Mouse (Mus musculus) C2C12 (cell line): ENCODE measurements around the gene Mettl14. TPM values are rescaled to one million over a fixed set of nuclear protein-coding genes. Genes with fewer than 3 reads are reported as not detected.

Experiments
- H3K27me3 ChIP-seq: one replicate; pipeline ENCODE4 v1.6.1; 2011; ENCODE audit not compliant: control insufficient read depth, insufficient read depth, insufficient read length
- H3K36me3 ChIP-seq: one replicate; pipeline ENCODE4 v1.6.1; 2011; ENCODE audit not compliant: control insufficient read depth, insufficient read depth
- H3K4me3 ChIP-seq: one replicate; pipeline ENCODE4 v1.5.1; 2011; ENCODE audit warnings: mild to moderate bottlenecking, control low read depth; ENCODE audit not compliant: poor library complexity, insufficient read depth, severe bottlenecking
- H3K79me2 ChIP-seq: one replicate; pipeline ENCODE4 v1.6.1; 2011; ENCODE audit not compliant: control insufficient read depth, insufficient read depth
- H3K79me3 ChIP-seq: one replicate; pipeline ENCODE4 v1.6.1; 2011; ENCODE audit warnings: low read depth, control low read depth
- H3ac ChIP-seq: one replicate; pipeline ENCODE3; 2011; ENCODE audit warnings: low read depth; ENCODE audit not compliant: control insufficient read depth, insufficient read length
- CEBPB ChIP-seq: IDR thresholded peaks from one replicate; pipeline ENCODE4 v1.6.1; 2011; ENCODE audit warnings: low read depth, mild to moderate bottlenecking, control low read depth, moderate library complexity
- CTCF ChIP-seq: IDR thresholded peaks from one replicate; pipeline ENCODE4 v1.5.1; 2011; ENCODE audit not compliant: control insufficient read depth, insufficient read depth, insufficient read length
- FOSL1 ChIP-seq: IDR thresholded peaks from one replicate; pipeline ENCODE4 v1.8.0; 2011; ENCODE audit warnings: mild to moderate bottlenecking, low read length; ENCODE audit not compliant: poor library complexity, insufficient read depth, severe bottlenecking
- MAX ChIP-seq: IDR thresholded peaks from one replicate; pipeline ENCODE4 v1.6.1; 2011; ENCODE audit warnings: mild to moderate bottlenecking, control low read depth
- MYOD1 ChIP-seq: IDR thresholded peaks from one replicate; pipeline ENCODE4 v1.6.1; 2011; ENCODE audit warnings: low read depth; ENCODE audit not compliant: control insufficient read depth, insufficient read length
- MYOG ChIP-seq: IDR thresholded peaks from one replicate; pipeline ENCODE4 v1.6.1; 2011; ENCODE audit not compliant: control insufficient read depth, insufficient read length; ENCODE audit errors: extremely low read depth
- USF1 ChIP-seq: IDR thresholded peaks from one replicate; pipeline ENCODE4 v1.6.1; 2011; ENCODE audit warnings: low read depth, mild to moderate bottlenecking, control low read depth, moderate library complexity
- polyA plus RNA-seq: library from polyadenylated mRNA; unstranded; fragments of >200 nt; fragmentation: generic; extraction: Trizol; gene quantifications from one replicate; pipeline ENCODE4 v1.2.1, GENCODE M21; 2012; ENCODE audit warnings: missing spikeins

Mettl14 gene
- polyA plus RNA-seq, 1 experiment: 5.6 TPM

DNA sequence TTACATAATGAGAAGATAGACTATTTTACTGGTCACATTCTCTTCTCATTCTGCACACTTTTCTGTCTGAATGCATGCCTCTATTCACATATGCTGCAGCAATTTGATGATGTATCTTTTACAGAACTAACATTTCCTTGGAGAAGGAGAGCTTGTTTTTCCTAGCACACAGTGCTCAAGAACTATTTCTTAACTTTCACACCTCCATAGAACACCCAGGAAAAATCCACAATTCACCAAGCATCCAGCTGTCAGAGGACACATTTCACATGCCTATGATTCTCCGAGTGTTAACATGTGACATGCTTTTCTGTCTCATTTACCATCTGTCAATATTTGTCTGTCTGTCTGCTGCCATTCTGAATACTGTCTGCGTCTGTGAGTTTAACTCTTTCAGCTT, 39.7 kb upstream of the Mettl14 start:
- Histone ChIP-seq H3K79me3 (no peaks in the 10 kb centered on the region), H3ac (no peak overlapping the region), H3K4me3 (no peak overlapping the region), H3K27me3 (no peaks in the 10 kb centered on the region), H3K79me2 (no peaks in the 10 kb centered on the region), H3K36me3 (no peaks in the 10 kb centered on the region)
- TF ChIP-seq MYOG (no peak), CTCF (no peak), MYOD1 (no peak), USF1 (no peak), CEBPB (no peak), MAX (no peak), FOSL1 (no peak)

- H3K36me3 ChIP-seq: no peaks in the 10 kb centered on the region
- H3ac ChIP-seq: no peak overlapping the region
- H3K27me3 ChIP-seq: peaks cover 5% of the 10 kb centered on the region
- no peaks in the 10 kb centered on the region for H3K79me3 ChIP-seq
- no peak for TF ChIP-seq USF1
- H3K4me3 ChIP-seq: no peak overlapping the region
- H3K79me2 ChIP-seq: no peaks in the 10 kb centered on the region
These were observed 27.3 kb upstream of the Mettl14 start for GRCm38 (mm10) chr3:123413173-123413572.

- Histone ChIP-seq H3K36me3 (no peaks in the 10 kb centered on the region), H3K27me3 (peaks cover 5% of the 10 kb centered on the region), H3ac (no peak overlapping the region), H3K79me2 (no peaks in the 10 kb centered on the region), H3K79me3 (no peaks in the 10 kb centered on the region), H3K4me3 (no peak overlapping the region)
- TF ChIP-seq CTCF: no peak
- no peak for TF ChIP-seq USF1
- TF ChIP-seq MAX: no peak
- TF ChIP-seq MYOG: no peak
- no peak for TF ChIP-seq FOSL1
- TF ChIP-seq CEBPB: no peak
- no peak for TF ChIP-seq MYOD1
These were observed 26.1 kb upstream of the Mettl14 start for GRCm38 (mm10) chr3:123411821-123412578.

DNA sequence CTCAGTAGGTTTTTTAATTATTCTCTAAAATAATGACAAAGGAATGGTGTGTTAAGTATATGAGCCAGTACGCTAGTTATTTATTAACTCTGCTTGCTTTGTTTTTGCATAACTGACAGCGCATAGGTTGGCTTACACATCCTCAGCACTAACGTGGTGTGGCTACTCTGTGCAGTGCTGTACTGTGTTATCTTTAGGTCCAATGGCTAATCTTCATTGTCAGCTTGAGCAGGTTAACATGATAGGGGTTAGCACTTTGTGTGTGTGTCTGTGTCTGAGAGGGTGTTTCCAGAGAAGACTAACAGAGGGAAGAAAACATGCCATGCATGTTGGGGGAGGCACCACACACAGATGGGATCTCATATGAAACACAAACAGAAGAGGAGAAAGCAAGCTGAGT, 19.0 kb upstream of the Mettl14 start:
- no peaks in the 10 kb centered on the region for H3K36me3 ChIP-seq
- no peaks in the 10 kb centered on the region for H3K79me2 ChIP-seq
- no peaks in the 10 kb centered on the region for H3K79me3 ChIP-seq
- H3K27me3 ChIP-seq: peaks cover 14% of the 10 kb centered on the region
- no peak for TF ChIP-seq MYOG
- TF ChIP-seq CTCF: no peak
- TF ChIP-seq FOSL1: no peak
- no peak for TF ChIP-seq MYOD1
- no peak for TF ChIP-seq USF1
- no peak for TF ChIP-seq MAX
- TF ChIP-seq CEBPB: no peak
- H3ac ChIP-seq: no peak overlapping the region
- no peak overlapping the region for H3K4me3 ChIP-seq

DNA sequence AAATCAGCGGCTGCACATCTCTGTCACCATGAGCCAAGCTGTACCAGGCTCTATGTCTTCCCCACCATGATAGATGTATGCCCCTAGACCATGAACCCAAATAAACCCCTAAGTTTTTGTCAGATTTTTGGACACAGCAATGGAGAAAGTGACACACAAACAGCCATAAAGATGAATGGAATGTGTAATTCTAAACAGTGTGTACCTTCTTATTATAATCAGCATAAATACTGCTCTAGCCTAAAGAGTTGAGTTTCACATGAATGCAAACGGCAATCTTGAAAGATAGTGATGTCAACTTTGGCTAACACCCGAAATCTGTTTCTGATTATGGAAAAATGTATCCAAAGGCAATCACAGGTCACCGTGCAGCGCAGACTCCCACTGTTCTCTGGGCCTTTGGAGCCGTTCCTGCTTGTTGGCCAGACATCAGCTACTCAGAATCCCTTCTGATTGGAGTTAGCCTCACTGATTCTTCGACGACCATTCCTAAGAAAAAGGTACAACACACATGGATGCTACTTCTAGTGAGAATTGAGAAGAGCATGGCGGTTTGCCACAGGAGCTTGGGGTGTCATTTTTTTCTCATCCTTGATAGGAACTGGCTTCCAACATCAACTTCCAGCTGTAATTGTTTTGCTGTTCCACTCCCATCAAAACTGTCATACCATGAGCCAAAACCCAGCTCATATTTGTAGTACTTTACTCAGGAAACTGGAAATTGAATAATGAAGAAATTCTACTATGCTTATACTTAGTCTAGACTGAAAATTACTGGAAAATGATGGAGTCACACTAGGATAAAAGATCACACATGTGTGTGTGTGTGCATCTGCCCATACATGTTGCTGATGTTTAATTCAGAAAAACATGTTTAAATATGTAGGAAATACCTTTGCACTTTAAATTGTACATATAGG, 11.9 kb upstream of the Mettl14 start:
- Histone ChIP-seq H3K4me3 (no peak overlapping the region), H3K36me3 (no peaks in the 10 kb centered on the region), H3K79me3 (no peaks in the 10 kb centered on the region), H3K27me3 (peaks cover 10% of the 10 kb centered on the region), H3K79me2 (no peaks in the 10 kb centered on the region), H3ac (no peak overlapping the region)
- TF ChIP-seq MAX: no peak
- no peak for TF ChIP-seq CEBPB
- no peak for TF ChIP-seq FOSL1
- TF ChIP-seq MYOD1: no peak

- Histone ChIP-seq H3K79me3 (no peaks in the 10 kb centered on the region), H3K79me2 (no peaks in the 10 kb centered on the region), H3K36me3 (no peaks in the 10 kb centered on the region), H3K4me3 (no peak overlapping the region), H3K27me3 (peaks cover 2% of the 10 kb centered on the region), H3ac (no peak overlapping the region)
- TF ChIP-seq CEBPB: no peak
These were observed 9.7 kb upstream of the Mettl14 start for GRCm38 (mm10) chr3:123395611-123396010.
